Mouse (Mus musculus): ENCODE results near the gene Dynlt3.
"Not testable (repeated sequence)": the region's sequence is repeated elsewhere in the genome, so short reads cannot be mapped to it uniquely, and the experiment has no call there.

Gene Dynlt3

GRCm38 (mm10) chrX:9662391-9663111 is at the start of gene Dynlt3:
TSS of gene Dynlt3 (minus strand) at chrX:9663003.
- DNase-seq (ENCODE audit: low read depth, low spot score), result peak; percentile 91

- no peak for DNase-seq (ENCODE audit: low read depth, low spot score)
Measured at GRCm38 (mm10) chrX:9699815-9700214, 37.0 kb upstream of the Dynlt3 start.

- no peak for DNase-seq (ENCODE audit: low read depth, low spot score)
Measured at GRCm38 (mm10) chrX:9695997-9696396, 33.2 kb upstream of the Dynlt3 start.

DNA sequence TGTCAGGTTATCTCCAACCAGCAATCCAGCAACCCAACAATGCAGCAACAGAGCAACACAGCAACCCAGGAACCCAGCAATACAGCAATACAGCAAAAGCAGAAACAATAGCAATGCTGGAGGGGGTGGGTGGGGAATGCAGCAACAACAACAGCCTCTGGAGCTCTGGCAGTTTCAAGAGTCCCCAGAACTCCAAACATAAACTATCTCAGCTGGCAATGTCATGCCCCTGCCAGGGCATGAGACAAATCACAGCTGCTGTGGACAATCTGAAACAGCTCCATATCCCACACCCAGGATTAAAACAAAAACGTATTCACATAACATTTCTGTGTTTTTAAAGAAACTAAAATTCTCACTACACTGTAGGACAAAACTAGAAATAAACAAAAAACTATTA is 9.2 kb upstream of the Dynlt3 start:
- no peak for DNase-seq (ENCODE audit: low read depth, low spot score)

GRCm38 (mm10) chrX:9671418-9671817 is 8.6 kb upstream of the Dynlt3 start:
- DNase-seq (ENCODE audit: low read depth, low spot score), result no peak

- no peak for DNase-seq (ENCODE audit: low read depth, low spot score)
Measured at GRCm38 (mm10) chrX:9652806-9653205, 10.0 kb downstream of the Dynlt3 start.

DNA sequence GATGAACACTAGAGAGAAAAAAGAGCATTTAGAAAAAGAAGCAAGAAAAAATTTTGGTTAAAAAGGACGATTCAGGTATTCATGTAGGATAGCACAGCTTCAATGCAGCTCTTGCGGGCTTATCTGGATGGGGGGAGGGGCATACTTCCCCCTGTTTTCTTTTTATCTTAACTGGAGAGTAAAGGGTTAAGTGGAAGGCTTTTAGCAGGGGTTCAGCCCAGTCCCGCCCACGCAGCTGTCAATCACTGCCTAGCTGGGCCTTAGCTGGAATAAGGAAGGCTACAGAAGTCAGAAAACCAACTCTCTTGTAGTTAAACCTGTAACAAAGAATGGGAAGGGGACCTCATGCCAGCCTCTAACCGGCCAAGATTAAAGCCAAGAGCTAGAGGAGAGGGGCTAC is 22.2 kb downstream of the Dynlt3 start:
- not testable (repeated sequence) for DNase-seq (ENCODE audit: low read depth, low spot score)

- DNase-seq (ENCODE audit: low read depth, low spot score), result not testable (repeated sequence)
Measured at GRCm38 (mm10) chrX:9640126-9640525, 22.7 kb downstream of the Dynlt3 start.
